Mouse (Mus musculus) olfactory bulb, adult 2 months (tissue): Measurements from ENCODE around the gene Tbc1d10c.

ENCODE experiments used
- CTCF ChIP-seq: fragments of 200-500 bp; IDR thresholded peaks from 2 replicates; pipeline ENCODE4 v1.5.1; 2012; ENCODE audit warnings: low read depth, mild to moderate bottlenecking, low read length, moderate library complexity; ENCODE audit not compliant: insufficient read depth
- POLR2A ChIP-seq: fragments of 200-500 bp; IDR thresholded peaks from 2 replicates; pipeline ENCODE4 v1.6.1; 2012; ENCODE audit warnings: mild to moderate bottlenecking, low read depth, low read length, moderate library complexity; ENCODE audit not compliant: insufficient read depth

- TF ChIP-seq CTCF (no peak), POLR2A (no peak)
Measured at GRCm38 (mm10) chr19:4234548-4234947, 43.5 kb upstream of the Tbc1d10c start.
